Mouse (Mus musculus) erythroid progenitor cell, adult 5-6 weeks (primary cell): ENCODE results near the gene Sh3tc1. TPM values are rescaled to one million over a fixed set of nuclear protein-coding genes. Genes with fewer than 3 reads are reported as not detected.

Experiments used
- ATAC-seq: replicated peaks from 2 replicates; pipeline ENCODE4 v1.8.0; 2016; ENCODE audit warnings: moderate number of reproducible peaks, mild to moderate bottlenecking, moderate TSS enrichment, inconsistent platforms; ENCODE audit not compliant: poor library complexity, low FRiP score, severe bottlenecking
- total RNA-seq, 2 experiments: library from RNA; stranded (forward) in 1 of 2; stranded (reverse) in 1 of 2; fragments of 150-400 nt in 1 of 2; fragments of 186-747, 209-891 nt in 1 of 2; gene quantifications; 2 replicates each; pipeline versions ENCODE4 v1.2.3 to v1.2.4; 2015 to 2017; ENCODE audit warnings: low replicate concordance in 2 of 2

Gene Sh3tc1
- total RNA-seq (2015; ENCODE audit: low replicate concordance) (0.36 TPM in 1 of 2 replicates, not detected in the other), total RNA-seq (2017; ENCODE audit: low replicate concordance) (0.90 and 1.6 TPM in 2 replicates)

DNA sequence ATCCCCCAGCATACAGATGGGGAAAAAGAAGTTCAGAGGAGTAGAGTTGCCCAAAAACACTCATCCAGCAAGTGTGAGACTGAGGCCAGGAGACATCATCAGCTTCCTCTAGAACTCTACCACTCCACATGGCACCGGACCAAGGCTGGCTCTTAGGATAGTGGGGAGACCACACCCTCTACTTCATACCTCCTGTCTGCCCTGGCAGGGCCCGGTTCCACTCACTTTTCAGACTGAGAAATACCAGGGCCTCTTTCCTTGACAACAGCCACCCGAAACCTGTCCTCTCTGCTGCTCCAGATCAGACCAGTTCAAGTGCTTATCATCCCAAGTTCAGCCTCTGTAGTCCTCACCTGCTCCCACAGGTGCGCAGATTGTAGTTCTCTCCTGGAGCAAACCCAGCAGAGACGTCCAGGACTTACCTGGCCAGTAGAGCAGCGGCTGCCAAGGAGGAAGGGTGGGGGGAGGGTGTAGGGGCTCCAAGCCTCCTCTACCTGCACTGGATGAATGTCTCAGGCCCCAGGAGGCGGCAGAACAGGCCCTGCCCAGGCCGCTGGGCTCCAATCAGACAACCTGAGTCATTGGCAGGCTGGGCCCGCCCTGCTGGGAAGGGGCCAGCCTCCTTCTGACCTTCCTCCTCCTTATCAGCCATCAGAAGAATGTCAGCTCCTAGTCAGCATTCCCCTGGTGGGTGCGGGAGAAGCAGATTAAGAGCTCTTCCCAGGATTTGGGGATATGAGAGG, at the start of gene Sh3tc1:
Gene Sh3tc1, minus strand, starts transcription at position 452 of the 743 bp plus-strand sequence.
- ATAC-seq: no peak

GRCm38 (mm10) chr5:35788719-35789118, 48.9 kb upstream of the Sh3tc1 start:
- ATAC-seq: no peak

DNA sequence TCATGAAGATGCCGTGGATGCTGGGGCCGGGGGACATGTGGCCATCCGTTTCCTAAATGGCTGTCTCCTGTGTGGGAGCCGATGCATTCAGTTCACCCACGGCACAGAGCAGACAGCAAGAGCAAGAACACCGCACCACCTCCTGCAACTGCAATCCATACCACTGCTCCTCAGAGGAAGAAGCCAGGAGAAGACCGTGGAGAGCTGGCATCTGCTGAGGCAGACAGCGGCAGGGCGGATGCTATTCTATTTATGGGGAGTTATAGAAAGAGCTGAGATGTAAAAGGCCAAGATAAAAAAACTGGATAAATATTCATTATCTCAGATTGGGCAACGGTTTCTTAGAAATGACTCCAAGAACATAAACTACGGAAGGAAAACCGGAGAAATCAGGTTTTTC, 48.1 kb upstream of the Sh3tc1 start:
- no peak for ATAC-seq

DNA sequence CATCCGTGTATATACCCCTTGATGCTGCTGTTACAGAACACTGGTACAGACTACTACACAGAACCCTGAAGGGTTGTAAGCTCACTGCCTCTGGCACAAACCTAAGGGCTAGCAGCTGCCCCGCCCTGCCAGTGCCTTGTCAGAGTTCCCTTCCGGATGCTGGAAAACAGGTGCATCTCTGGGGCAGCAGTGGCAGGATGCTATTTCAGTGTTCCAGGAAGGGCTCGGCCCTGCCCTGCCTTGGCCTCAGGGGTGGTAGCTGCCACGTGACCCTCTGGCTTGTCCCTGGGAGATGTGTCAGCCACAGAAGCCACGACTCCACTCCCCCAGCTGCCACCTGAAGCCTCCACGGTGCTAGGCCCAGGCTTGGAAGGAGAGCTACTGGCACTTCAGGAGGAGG, 46.1 kb upstream of the Sh3tc1 start:
- no peak for ATAC-seq

DNA sequence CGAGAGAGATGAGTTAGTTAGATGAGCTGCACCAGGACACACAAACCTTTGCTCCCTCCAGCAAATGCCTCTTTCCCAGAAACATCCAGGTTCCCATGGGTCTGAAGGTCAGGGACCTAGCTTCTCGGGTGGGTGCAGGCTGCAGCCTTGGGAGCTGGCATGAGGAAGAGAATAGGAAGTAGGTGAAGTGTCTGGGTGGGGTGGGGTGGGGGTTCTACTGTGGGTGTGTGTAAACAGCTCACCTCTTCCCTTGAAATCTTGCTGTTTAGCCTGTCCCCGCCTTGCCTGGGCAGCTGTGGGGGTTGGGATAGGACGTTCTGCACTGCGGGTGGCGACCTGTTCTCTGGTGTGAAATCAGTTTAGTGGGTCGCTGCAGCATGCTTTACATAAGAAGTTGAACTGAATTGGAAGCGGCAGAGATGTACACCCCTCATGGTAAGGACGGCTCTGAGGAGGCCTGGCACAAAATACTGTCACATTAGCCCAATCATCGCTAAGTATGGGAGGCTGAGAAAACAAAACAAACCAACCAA, 42.9 kb upstream of the Sh3tc1 start:
- ATAC-seq: no peak

- no peak for ATAC-seq
These were observed 41.3 kb upstream of the Sh3tc1 start for GRCm38 (mm10) chr5:35781116-35781515.

- no peak for ATAC-seq
These were observed 34.3 kb upstream of the Sh3tc1 start for GRCm38 (mm10) chr5:35774137-35774424.

- no peak for ATAC-seq
These were observed 33.7 kb upstream of the Sh3tc1 start for GRCm38 (mm10) chr5:35773274-35774136.

DNA sequence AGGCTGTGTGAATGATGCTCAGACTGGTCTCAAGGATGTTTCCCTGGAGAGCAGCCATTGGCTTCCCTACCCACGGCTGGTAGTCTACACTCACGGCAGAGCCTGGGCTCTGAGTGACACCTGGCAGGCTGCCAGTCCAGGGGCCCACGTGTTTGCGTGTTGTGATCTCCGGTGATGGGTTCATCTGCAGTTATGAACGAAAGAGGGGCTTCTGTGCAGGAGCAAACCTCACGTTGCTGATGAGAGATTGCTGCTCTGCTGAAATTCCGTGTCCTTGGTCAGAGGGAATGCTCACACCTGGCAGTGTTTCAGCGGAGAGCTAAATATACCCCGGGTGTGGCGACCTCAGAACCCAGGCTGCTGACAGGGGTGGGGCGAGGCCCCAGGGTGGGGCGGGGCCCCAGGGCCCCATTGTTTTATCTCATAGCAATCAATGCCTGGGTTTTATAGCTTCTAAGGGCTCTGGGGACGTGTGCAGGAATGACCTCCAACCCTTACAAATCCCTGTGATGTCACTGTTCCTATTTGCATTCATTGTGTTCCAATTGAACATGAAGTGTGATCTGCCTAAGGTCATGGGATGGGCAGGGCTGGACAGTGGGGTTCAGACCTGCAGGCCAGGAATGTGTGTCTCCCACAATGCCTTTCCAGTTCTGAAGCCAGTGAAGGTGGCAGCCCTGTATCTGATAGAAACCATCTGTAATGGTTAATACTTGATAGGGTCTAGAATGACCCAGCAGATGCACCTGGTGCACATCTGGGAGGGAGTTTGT, 31.3 kb upstream of the Sh3tc1 start:
- no peak for ATAC-seq

DNA sequence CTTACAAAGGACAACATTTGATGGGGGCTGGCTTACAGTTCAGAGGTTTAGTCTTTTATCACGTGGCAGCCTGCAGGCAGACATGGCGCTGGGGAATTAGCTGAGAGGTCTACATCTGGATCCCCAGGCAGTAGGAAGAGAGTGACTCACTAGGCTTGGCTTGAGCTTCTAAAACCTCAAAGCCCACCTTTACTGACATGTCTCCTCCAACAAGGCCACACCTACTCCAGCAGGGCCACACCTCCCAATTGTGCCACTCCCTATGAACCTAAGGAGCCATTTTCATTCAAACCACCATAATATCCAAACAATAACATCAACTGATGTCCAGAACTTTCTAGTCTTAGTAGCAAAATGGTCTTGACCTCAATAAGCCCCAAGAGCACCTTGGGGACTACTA, 30.5 kb upstream of the Sh3tc1 start:
- ATAC-seq: no peak

DNA sequence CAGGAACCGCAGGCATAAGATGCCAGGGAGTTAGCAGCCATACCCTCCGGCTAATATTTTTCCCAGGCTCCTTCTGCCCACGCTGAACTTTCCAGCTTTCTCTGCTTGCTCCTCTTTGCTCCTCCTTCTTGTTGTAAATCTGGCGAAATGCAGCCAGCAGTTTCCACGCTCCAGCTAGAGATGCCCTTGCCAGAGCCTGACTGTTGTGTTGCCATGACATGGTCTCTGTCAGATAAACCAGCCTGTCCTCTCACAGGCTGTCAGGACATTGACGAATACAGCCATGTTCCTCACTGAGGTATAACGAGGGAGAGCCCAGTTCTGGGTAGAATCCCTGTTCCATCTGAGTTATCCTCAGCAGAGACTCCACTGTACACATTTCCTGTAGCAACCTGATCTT, 29.2 kb upstream of the Sh3tc1 start:
- no peak for ATAC-seq

- ATAC-seq: no peak
These were observed 28.7 kb upstream of the Sh3tc1 start for GRCm38 (mm10) chr5:35768525-35768924.

- ATAC-seq: no peak
These were observed 26.1 kb upstream of the Sh3tc1 start for GRCm38 (mm10) chr5:35765909-35766308.

DNA sequence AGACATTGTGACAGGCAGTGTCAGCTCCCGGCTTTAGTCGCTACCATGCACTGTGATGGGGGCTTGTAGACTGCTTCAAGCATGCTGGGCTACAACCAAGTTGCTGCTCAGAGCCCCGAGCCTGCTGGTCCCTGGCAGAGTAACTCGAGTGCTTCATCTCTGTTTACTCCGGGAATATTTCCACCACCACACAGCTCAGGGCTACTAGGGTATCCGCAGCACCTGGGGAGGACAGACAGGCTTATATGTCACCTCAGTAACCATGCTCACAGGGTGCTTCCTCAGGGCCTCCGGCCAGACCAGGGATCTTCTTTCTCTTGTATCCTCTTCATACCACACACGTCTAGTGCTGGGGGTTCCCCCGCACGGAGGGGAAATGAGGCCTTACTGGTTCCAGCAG, 23.1 kb upstream of the Sh3tc1 start:
- no peak for ATAC-seq

DNA sequence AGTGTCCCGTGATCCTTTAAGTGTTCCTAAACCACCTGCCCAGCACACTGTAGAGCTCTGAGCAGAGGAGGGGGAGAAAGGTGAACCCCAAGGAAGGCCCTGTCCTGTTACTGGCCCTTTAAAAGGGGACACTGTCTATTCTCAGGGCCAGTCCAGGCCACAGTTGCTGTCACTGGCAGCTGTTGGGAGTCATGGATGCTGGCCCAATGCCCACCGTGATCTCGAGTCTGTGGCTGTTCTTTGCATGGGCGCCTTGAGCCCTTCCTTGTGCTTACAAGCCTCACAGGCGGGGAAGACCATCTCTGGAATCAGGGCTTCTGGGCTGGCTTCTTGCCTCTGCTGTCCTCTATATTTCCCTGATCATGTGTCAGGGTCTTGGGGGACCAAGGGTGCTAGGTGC, 22.6 kb upstream of the Sh3tc1 start:
- no peak for ATAC-seq

DNA sequence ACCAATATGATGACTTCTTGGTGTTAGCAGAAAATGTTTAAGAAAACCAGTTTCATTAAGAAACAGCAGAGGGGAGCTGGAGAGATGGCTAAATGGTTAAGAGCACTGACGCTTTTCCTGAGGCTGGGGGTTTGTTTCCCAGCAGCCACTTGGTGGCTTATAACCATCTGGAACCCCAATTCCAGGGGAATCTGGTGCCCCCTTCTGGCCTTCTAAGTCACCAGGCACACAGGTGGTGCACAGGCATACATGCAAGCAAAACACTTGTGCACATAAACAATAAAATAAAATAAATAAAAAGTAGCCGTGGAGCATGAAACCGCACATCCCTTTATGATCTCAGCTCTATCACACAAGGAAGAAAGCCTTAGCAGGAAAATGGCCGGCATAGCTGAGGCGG, 21.5 kb upstream of the Sh3tc1 start:
- ATAC-seq: no peak

DNA sequence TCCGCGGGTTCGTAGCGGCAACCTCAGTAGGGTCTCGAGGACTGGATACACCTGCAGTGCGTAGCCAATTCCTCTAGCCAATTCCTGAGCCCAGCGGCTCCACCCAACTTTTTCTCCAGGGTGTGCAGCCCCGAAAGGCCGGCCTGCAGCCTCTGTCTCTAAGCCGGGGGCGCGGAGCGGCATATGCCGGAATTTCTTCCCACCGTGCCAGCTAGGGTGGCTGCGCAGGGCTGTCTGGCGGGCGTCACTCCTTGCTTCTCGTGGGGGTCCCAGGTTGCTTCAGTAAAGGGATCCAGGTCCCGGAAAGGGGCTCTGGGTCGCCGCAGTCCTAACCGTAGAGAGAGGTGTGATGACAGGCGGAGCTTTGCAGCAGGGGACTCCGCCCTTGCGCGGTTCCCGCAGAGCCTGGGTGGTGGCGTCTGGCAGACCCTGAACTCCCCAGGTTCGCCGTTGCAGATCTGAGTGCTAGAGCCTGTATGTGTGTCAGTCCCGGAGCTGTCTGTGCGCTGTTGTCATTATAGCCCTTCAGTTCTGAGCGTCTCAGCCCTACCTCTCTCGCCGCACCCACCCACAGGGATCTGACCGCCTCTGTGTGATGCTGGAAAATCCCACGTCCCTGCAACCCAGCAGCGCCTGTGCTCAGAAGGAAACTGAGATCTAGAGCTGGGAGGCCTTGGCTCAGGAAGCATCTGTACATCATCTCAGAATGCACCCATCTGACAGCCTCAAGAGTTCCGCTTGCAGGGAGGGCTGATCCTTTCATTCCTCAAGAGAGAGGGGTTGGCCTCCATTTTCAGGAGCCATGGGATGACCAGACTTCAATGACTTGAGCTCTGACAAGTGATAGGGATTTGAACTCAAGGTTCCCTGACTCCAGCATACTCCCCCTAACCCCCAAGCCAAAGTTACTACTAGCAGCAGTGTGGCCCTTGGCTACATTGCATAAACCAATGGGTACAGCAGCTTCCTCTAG, 18.6 kb upstream of the Sh3tc1 start:
- no peak for ATAC-seq

GRCm38 (mm10) chr5:35757639-35758001, 17.8 kb upstream of the Sh3tc1 start, which contains the start of gene Ablim2:
Ablim2 (plus strand) TSS chr5:35757880.
- ATAC-seq: no peak

GRCm38 (mm10) chr5:35756997-35757638, 17.3 kb upstream of the Sh3tc1 start:
- no peak for ATAC-seq
